Comparison of ENCODE assay signal across 34 mouse cellular contexts in genomic region chr16:23964706-23965367, GRCm38 (mm10). TPM values are rescaled to one million over a fixed set of nuclear protein-coding genes. Genes with fewer than 3 reads are reported as not detected.
DNase-seq lines count a peak whose midpoint lies in the region; ATAC-seq and TF ChIP-seq lines count a peak whose summit lies in the region.
"Had no signal": no experiment of that assay in that cellular context is flagged by ENCODE, and none has a peak within 500 bp of the region (broad histone marks: within the 10 kb centered on the region; RNA-seq: fewer than 3 reads in every experiment).

No protein-coding gene starts in this region.

- no peaks in the 10 kb centered on the region for H3K4me1 ChIP-seq in hindbrain, embryonic 16.5 days (ENCODE audit: control insufficient read depth, insufficient read depth, low read depth, low read length)
- H3K4me1 ChIP-seq in hindbrain, postnatal 0 days (ENCODE audit: insufficient read depth, low read length) = 0 out of 2 replicates have a peak, but pooled peaks cover 3% of the 10 kb centered on the region
- peaks cover 3% of the 10 kb centered on the region; the same call in 1 of the 2 replicates for H3K4me1 ChIP-seq in brown adipose tissue, adult 24 weeks (ENCODE audit: control insufficient read depth, insufficient read depth, insufficient read length, low read length)
- H3K4me1 ChIP-seq in midbrain, embryonic 15.5 days = peaks cover 12% of the 10 kb centered on the region
- no peaks in the 10 kb centered on the region for H3K4me1 ChIP-seq in stomach, postnatal 0 days (replicated peaks; ENCODE audit: control insufficient read depth, insufficient read depth)
- H3K4me1 ChIP-seq: liver, embryonic 13.5 days had no signal

- WGBS in hindbrain, embryonic 16.5 days = 73% methylated on average over 14 of the region's 14 CpGs
- 57% methylated on average over 14 of the region's 14 CpGs for WGBS in hindbrain, postnatal 0 days
- 43% methylated on average over 14 of the region's 14 CpGs for WGBS in midbrain, embryonic 15.5 days
- WGBS in stomach, postnatal 0 days = 75% methylated on average over 14 of the region's 14 CpGs

- no peak overlapping the region for H3K4me2 ChIP-seq in hindbrain, embryonic 16.5 days (ENCODE audit: low read length)
- H3K4me2 ChIP-seq in hindbrain, postnatal 0 days (ENCODE audit: low read depth, low read length) = no peak overlapping the region
- no peak overlapping the region for H3K4me2 ChIP-seq in midbrain, embryonic 15.5 days
- no peak overlapping the region for H3K4me2 ChIP-seq in stomach, postnatal 0 days (replicated peaks; ENCODE audit: low read depth)
- H3K4me2 ChIP-seq: forebrain, embryonic 15.5 days; heart, embryonic 13.5 days; hindbrain, embryonic 12.5 days; liver, embryonic 13.5 days had no signal

- DNase-seq in hindbrain, postnatal 0 days (ENCODE audit: low spot score) = no peak
- peak; percentile 2 for DNase-seq in testis, postnatal 14 days (ENCODE audit: low spot score)
- DNase-seq in testis, postnatal 10 days (ENCODE audit: low spot score) = no peak
- no peak for DNase-seq in stomach, postnatal 0 days (ENCODE audit: low spot score)
- DNase-seq: cerebellum, adult 11 months; cerebellum, adult 9-11 months; heart, postnatal 14 days; kidney, adult 18-20 months; kidney, postnatal 4 days; layer of hippocampus, adult 9-11 months; liver, embryonic 13.5 days; lung, adult 2 months; lung, postnatal 14 days; spleen, adult 18-20 months had no signal

- H3K36me3 ChIP-seq in hindbrain, embryonic 16.5 days (ENCODE audit: control insufficient read depth, insufficient read depth, low read length) = peaks cover 3% of the 10 kb centered on the region; the same call in 1 of the 2 replicates
- no peaks in the 10 kb centered on the region; the same call in 1 of the 2 replicates for H3K36me3 ChIP-seq in hindbrain, postnatal 0 days (ENCODE audit: insufficient read depth, low read length)
- H3K36me3 ChIP-seq in midbrain, embryonic 15.5 days (replicated peaks) = no peaks in the 10 kb centered on the region
- H3K36me3 ChIP-seq in stomach, postnatal 0 days (ENCODE audit: control insufficient read depth, insufficient read depth, low read length) = no peaks in the 10 kb centered on the region; the same call in 1 of the 2 replicates
- H3K36me3 ChIP-seq: embryonic facial prominence, embryonic 10.5 days; hindbrain, embryonic 12.5 days had no signal

- no peak overlapping the region for H3K9ac ChIP-seq in hindbrain, embryonic 16.5 days (ENCODE audit: low read depth, low read length)
- H3K9ac ChIP-seq in hindbrain, postnatal 0 days (replicated peaks; ENCODE audit: low read length) = no peak overlapping the region
- no peak overlapping the region for H3K9ac ChIP-seq in midbrain, embryonic 15.5 days
- H3K9ac ChIP-seq in stomach, postnatal 0 days (ENCODE audit: low read length) = no peak overlapping the region
- H3K9ac ChIP-seq: forebrain, embryonic 15.5 days; heart, embryonic 13.5 days; hindbrain, embryonic 12.5 days; liver, embryonic 13.5 days had no signal

- TF ChIP-seq EP300 in stomach, postnatal 0 days (optimal IDR thresholded peaks at IDR 0.05) = no peak

- H3K4me3 ChIP-seq in hindbrain, embryonic 16.5 days (ENCODE audit: low read length) = no peak overlapping the region
- H3K4me3 ChIP-seq in hindbrain, postnatal 0 days (ENCODE audit: low read length) = no peak overlapping the region
- H3K4me3 ChIP-seq in brown adipose tissue, adult 24 weeks (ENCODE audit: insufficient read depth, low read depth, low read length) = no peak overlapping the region
- H3K4me3 ChIP-seq in midbrain, embryonic 15.5 days = no peak overlapping the region
- no peak overlapping the region for H3K4me3 ChIP-seq in stomach, postnatal 0 days (ENCODE audit: low read depth, low read length)
- H3K4me3 ChIP-seq: embryonic facial prominence, embryonic 10.5 days; forebrain, embryonic 15.5 days; heart, embryonic 13.5 days; hindbrain, embryonic 12.5 days; left cerebral cortex, adult 2 months; liver, embryonic 13.5 days had no signal

- H3K27me3 ChIP-seq in hindbrain, embryonic 16.5 days (replicated peaks; ENCODE audit: control insufficient read depth, insufficient read depth, low read length) = no peaks in the 10 kb centered on the region
- H3K27me3 ChIP-seq in hindbrain, postnatal 0 days (ENCODE audit: insufficient read depth, low read length) = no peaks in the 10 kb centered on the region
- H3K27me3 ChIP-seq in midbrain, embryonic 15.5 days (replicated peaks) = no peaks in the 10 kb centered on the region
- H3K27me3 ChIP-seq in stomach, postnatal 0 days (ENCODE audit: control insufficient read depth, insufficient read depth, low read length) = no peaks in the 10 kb centered on the region
- H3K27me3 ChIP-seq: forebrain, embryonic 15.5 days; heart, embryonic 13.5 days; hindbrain, embryonic 12.5 days; liver, embryonic 13.5 days had no signal

- 0 out of 2 replicates have a peak, but pooled peaks have one; percentile 15 for ATAC-seq in hindbrain, embryonic 16.5 days
- no peak for ATAC-seq in hindbrain, postnatal 0 days
- 0 out of 2 replicates have a peak, but pooled peaks have one; percentile 19 for ATAC-seq in midbrain, embryonic 15.5 days (replicated peaks)
- no peak for ATAC-seq in stomach, postnatal 0 days (ENCODE audit: low FRiP score, low TSS enrichment)
- ATAC-seq: activated CD4-positive, CD25-positive, alpha-beta regulatory T cell, adult 4 months; forebrain, embryonic 15.5 days; inflammation-experienced regulatory T-cells, adult 6 months had no signal

- TF ChIP-seq CTCF in hindbrain, postnatal 0 days (IDR thresholded peaks at IDR 0.05; ENCODE audit: low read depth) = no peak
- TF ChIP-seq CTCF in stomach, postnatal 0 days (IDR thresholded peaks at IDR 0.05; ENCODE audit: low read depth) = no peak

- no peaks in the 10 kb centered on the region for H3K9me3 ChIP-seq in hindbrain, embryonic 16.5 days (ENCODE audit: control insufficient read depth, low read length)
- no peaks in the 10 kb centered on the region for H3K9me3 ChIP-seq in hindbrain, postnatal 0 days (ENCODE audit: low read length)
- no peaks in the 10 kb centered on the region for H3K9me3 ChIP-seq in midbrain, embryonic 15.5 days
- H3K9me3 ChIP-seq in stomach, postnatal 0 days (ENCODE audit: control insufficient read depth, low read length) = no peaks in the 10 kb centered on the region
- H3K9me3 ChIP-seq: embryonic facial prominence, embryonic 10.5 days; forebrain, embryonic 15.5 days; heart, embryonic 13.5 days; hindbrain, embryonic 12.5 days had no signal

- H3K27ac ChIP-seq in hindbrain, embryonic 16.5 days (ENCODE audit: low read depth, low read length) = no peak overlapping the region
- H3K27ac ChIP-seq in hindbrain, postnatal 0 days = no peak overlapping the region
- peak overlapping the region; percentile 41; the same call in 1 of the 2 replicates for H3K27ac ChIP-seq in brown adipose tissue, adult 24 weeks (replicated peaks; ENCODE audit: low read depth, low read length)
- no peak overlapping the region for H3K27ac ChIP-seq in midbrain, embryonic 15.5 days
- no peak overlapping the region for H3K27ac ChIP-seq in stomach, postnatal 0 days (replicated peaks)
- H3K27ac ChIP-seq: embryonic facial prominence, embryonic 10.5 days; forebrain, embryonic 15.5 days; heart, embryonic 13.5 days; hindbrain, embryonic 12.5 days; left cerebral cortex, adult 2 months; liver, embryonic 13.5 days had no signal

RNA-seq across cellular contexts. Expression of gene Gm37419, which starts 23.4 kb away (rescaled TPM):
- polyA plus RNA-seq in hindbrain, embryonic 16.5 days (2015; fragmentation: Nextera tagmentation; extraction: Ambion mirVana) = not detected in 2 replicates
- not detected in 2 replicates for total RNA-seq in hindbrain, postnatal 0 days (2014; rRNA removed)
- polyA plus RNA-seq in hindbrain, postnatal 0 days (2015; fragmentation: Nextera tagmentation; extraction: Ambion mirVana) = not detected in 2 replicates
- not detected in 2 replicates for polyA plus RNA-seq in brown adipose tissue, adult 24 weeks (2012; ENCODE audit: insufficient read depth, insufficient read length, missing spikeins)
- polyA plus RNA-seq in midbrain, embryonic 15.5 days (2015; fragmentation: Nextera tagmentation; extraction: Ambion mirVana) = not detected in 2 replicates
- polyA plus RNA-seq in stomach, postnatal 0 days (2015; fragmentation: Nextera tagmentation; extraction: Ambion mirVana) = not detected in 2 replicates
- total RNA-seq: adrenal gland, postnatal 10 days; gastrocnemius, postnatal 4 days; heart, postnatal 14 days; left cerebral cortex, adult 2 months; left cerebral cortex, postnatal 36 days; megakaryocyte progenitor cell, adult 5-6 weeks; monocyte, adult 5-6 weeks; neutrophil, adult 5-6 weeks had no signal
- polyA plus RNA-seq: activated CD4-positive, CD25-positive, alpha-beta regulatory T cell, adult 4 months; cortical plate, adult 2 months; embryonic facial prominence, embryonic 10.5 days; heart, embryonic 13.5 days; hindbrain, embryonic 12.5 days; inflammation-experienced regulatory T-cells, adult 6 months; kidney, embryonic 16.5 days; limb, embryonic 14.5 days; liver, embryonic 13.5 days; lung, adult 2 months; stomach, embryonic 14.5 days had no signal

RNA-seq across cellular contexts. Expression of gene Bcl6, which starts 23.8 kb away (rescaled TPM):
- polyA plus RNA-seq in hindbrain, embryonic 16.5 days (2015; fragmentation: Nextera tagmentation; extraction: Ambion mirVana) = 0.76 and 0.79 TPM in 2 replicates
- 1.8 and 4.6 TPM in 2 replicates for total RNA-seq in hindbrain, postnatal 0 days (2014; rRNA removed)
- 0.34 and 0.44 TPM in 2 replicates for polyA plus RNA-seq in hindbrain, postnatal 0 days (2015; fragmentation: Nextera tagmentation; extraction: Ambion mirVana)
- polyA plus RNA-seq in brown adipose tissue, adult 24 weeks (2012; ENCODE audit: insufficient read depth, insufficient read length, missing spikeins) = 20.3 and 66.4 TPM in 2 replicates
- 0.47 and 0.57 TPM in 2 replicates for polyA plus RNA-seq in midbrain, embryonic 15.5 days (2015; fragmentation: Nextera tagmentation; extraction: Ambion mirVana)
- 0.23 and 0.30 TPM in 2 replicates for polyA plus RNA-seq in stomach, postnatal 0 days (2015; fragmentation: Nextera tagmentation; extraction: Ambion mirVana)

RNA-seq across cellular contexts. Expression of gene Rtp2, which starts 32.6 kb away (rescaled TPM):
- polyA plus RNA-seq in hindbrain, embryonic 16.5 days (2015; fragmentation: Nextera tagmentation; extraction: Ambion mirVana) = 0.12 TPM in 1 of 2 replicates, not detected in the other
- not detected in 2 replicates for total RNA-seq in hindbrain, postnatal 0 days (2014; rRNA removed)
- 0.24 and 0.25 TPM in 2 replicates for polyA plus RNA-seq in hindbrain, postnatal 0 days (2015; fragmentation: Nextera tagmentation; extraction: Ambion mirVana)
- not detected in 2 replicates for polyA plus RNA-seq in brown adipose tissue, adult 24 weeks (2012; ENCODE audit: insufficient read depth, insufficient read length, missing spikeins)
- polyA plus RNA-seq in midbrain, embryonic 15.5 days (2015; fragmentation: Nextera tagmentation; extraction: Ambion mirVana) = 0.11 and 0.22 TPM in 2 replicates
- polyA plus RNA-seq in stomach, postnatal 0 days (2015; fragmentation: Nextera tagmentation; extraction: Ambion mirVana) = not detected in 2 replicates
- total RNA-seq: adrenal gland, postnatal 10 days; gastrocnemius, postnatal 4 days; heart, postnatal 14 days; left cerebral cortex, adult 2 months; left cerebral cortex, postnatal 36 days; megakaryocyte progenitor cell, adult 5-6 weeks; monocyte, adult 5-6 weeks; neutrophil, adult 5-6 weeks had no signal
- polyA plus RNA-seq: activated CD4-positive, CD25-positive, alpha-beta regulatory T cell, adult 4 months; forebrain, embryonic 15.5 days; heart, embryonic 13.5 days; hindbrain, embryonic 12.5 days; inflammation-experienced regulatory T-cells, adult 6 months; kidney, embryonic 16.5 days; limb, embryonic 14.5 days; liver, embryonic 13.5 days; lung, adult 2 months; stomach, embryonic 14.5 days had no signal

Comparison
In these comparisons a context has a peak if more than half of its experiments do, and no peak if none do; other contexts are left out.
1. ATAC-seq: peak in hindbrain, embryonic 16.5 days (single experiment) and midbrain, embryonic 15.5 days (single experiment); none in hindbrain, postnatal 0 days (single experiment) and stomach, postnatal 0 days (single experiment).
2. RNA of gene Bcl6, which starts 23.8 kb away (polyA plus RNA-seq): 20.3 to 66.4 TPM in brown adipose tissue, adult 24 weeks; 0.76 to 0.79 TPM in hindbrain, embryonic 16.5 days, 0.47 to 0.57 TPM in midbrain, embryonic 15.5 days, 0.34 to 0.44 TPM in hindbrain, postnatal 0 days and 0.23 to 0.30 TPM in stomach, postnatal 0 days; every median in the first group is over 10 times any median in the second.